In the genomic region with DNA sequence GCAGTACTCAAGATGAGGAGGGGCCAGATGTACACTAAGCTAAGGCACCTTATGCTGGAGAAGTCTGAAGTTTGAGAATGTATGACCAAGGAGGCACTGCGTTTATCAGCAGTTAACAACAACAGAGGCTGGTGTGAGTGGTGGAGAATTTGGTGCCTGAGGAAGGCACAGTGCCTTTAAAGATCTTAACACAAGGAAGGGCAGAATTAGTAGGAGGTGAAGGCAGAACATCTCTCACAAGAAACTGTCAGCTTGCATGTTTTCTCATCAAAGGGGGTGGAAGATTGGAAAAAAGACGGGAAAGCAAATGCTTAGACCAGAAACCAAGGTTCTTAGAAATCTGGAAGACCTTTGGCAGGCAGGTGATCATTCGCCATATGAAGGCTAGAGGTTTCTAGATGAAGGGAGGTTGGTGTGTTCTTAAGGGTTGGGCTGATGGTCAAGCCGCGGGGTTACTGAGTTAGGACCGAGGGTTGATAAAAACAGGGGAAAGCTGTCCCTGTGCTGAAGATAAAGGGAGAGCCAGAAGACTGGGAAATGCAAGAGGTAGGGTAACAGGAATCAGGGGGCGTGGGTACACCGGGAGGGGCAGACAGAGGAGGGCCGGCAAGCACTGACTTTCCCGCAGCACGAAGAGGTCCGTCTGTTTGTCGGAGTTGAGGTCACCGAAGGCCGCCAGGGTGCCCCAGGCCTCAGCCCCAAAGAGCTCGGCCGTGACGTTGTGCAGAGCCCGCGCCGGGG, we compare ENCODE assay signal across 7 mouse cellular contexts. TPM values are rescaled to one million over a fixed set of nuclear protein-coding genes. Genes with fewer than 3 reads are reported as not detected.
A peak's percentile ranks its signal among the peaks of the same experiment; 100 is the strongest.
DNase-seq lines count a peak whose midpoint lies in the region; ATAC-seq and TF ChIP-seq lines count a peak whose summit lies in the region.

No protein-coding gene starts in this region.

- no peaks in the 10 kb centered on the region for H3K9me3 ChIP-seq in embryonic facial prominence, embryonic 13.5 days
- H3K9me3 ChIP-seq in hindbrain, embryonic 15.5 days, result no peaks in the 10 kb centered on the region
- H3K9me3 ChIP-seq in midbrain, postnatal 0 days (ENCODE audit: low read length), result no peaks in the 10 kb centered on the region

- peak; percentile 3 for DNase-seq in ovary, postnatal 14 days (ENCODE audit: low spot score)
- DNase-seq in ovary, postnatal 10 days (ENCODE audit: low spot score), result no peak
- no peak for DNase-seq in midbrain, postnatal 0 days (ENCODE audit: low spot score)
- DNase-seq in spleen, postnatal 14 days (ENCODE audit: low spot score in 2 of 2), result no peak
- no peak for DNase-seq in spleen, postnatal 4 days (ENCODE audit: low spot score in 2 of 2)

- WGBS in embryonic facial prominence, embryonic 13.5 days, result 2% methylated on average over 21 of the region's 21 CpGs
- WGBS in hindbrain, embryonic 15.5 days, result under 1% methylated on average over 21 of the region's 21 CpGs
- WGBS in midbrain, postnatal 0 days, result 1% methylated on average over 21 of the region's 21 CpGs

- peaks cover 12% of the 10 kb centered on the region for H3K4me1 ChIP-seq in embryonic facial prominence, embryonic 13.5 days
- peaks cover 18% of the 10 kb centered on the region for H3K4me1 ChIP-seq in hindbrain, embryonic 15.5 days (replicated peaks)
- peaks cover 7% of the 10 kb centered on the region for H3K4me1 ChIP-seq in midbrain, postnatal 0 days (ENCODE audit: insufficient read depth, low read length)

- peak overlapping the region; percentile 81 for H3K4me2 ChIP-seq in embryonic facial prominence, embryonic 13.5 days
- peak overlapping the region; percentile 82 for H3K4me2 ChIP-seq in hindbrain, embryonic 15.5 days
- peak overlapping the region; percentile 77 for H3K4me2 ChIP-seq in midbrain, postnatal 0 days (ENCODE audit: low read depth, low read length, poor library complexity, severe bottlenecking)

- no peak; the same call in 1 of the 2 replicates for ATAC-seq in embryonic facial prominence, embryonic 13.5 days (ENCODE audit: insufficient number of reproducible peaks, insufficient read depth, low FRiP score, low TSS enrichment, low read depth)
- no peak for ATAC-seq in hindbrain, embryonic 15.5 days (ENCODE audit: low FRiP score, low read depth)
- peak; percentile 68 for ATAC-seq in midbrain, postnatal 0 days (ENCODE audit: low FRiP score)

- H3K4me3 ChIP-seq in embryonic facial prominence, embryonic 13.5 days, result peak overlapping the region; percentile 90
- peak overlapping the region; percentile 78 for H3K4me3 ChIP-seq in hindbrain, embryonic 15.5 days
- peak overlapping the region; percentile 91 for H3K4me3 ChIP-seq in midbrain, postnatal 0 days (ENCODE audit: low read depth, low read length)

- no peak for TF ChIP-seq CTCF in midbrain, postnatal 0 days (IDR thresholded peaks at IDR 0.05)

- peak overlapping the region; percentile 95 for H3K27ac ChIP-seq in embryonic facial prominence, embryonic 13.5 days
- peak overlapping the region; percentile 94 for H3K27ac ChIP-seq in hindbrain, embryonic 15.5 days (replicated peaks)
- H3K27ac ChIP-seq in midbrain, postnatal 0 days (ENCODE audit: low read depth, low read length), result peak overlapping the region; percentile 96

- peaks cover 21% of the 10 kb centered on the region for H3K36me3 ChIP-seq in embryonic facial prominence, embryonic 13.5 days
- H3K36me3 ChIP-seq in hindbrain, embryonic 15.5 days, result peaks cover 15% of the 10 kb centered on the region
- H3K36me3 ChIP-seq in midbrain, postnatal 0 days (ENCODE audit: insufficient read depth, low read length), result peaks cover 5% of the 10 kb centered on the region; the same call in 1 of the 2 replicates

- H3K27me3 ChIP-seq in embryonic facial prominence, embryonic 13.5 days, result no peaks in the 10 kb centered on the region
- H3K27me3 ChIP-seq in hindbrain, embryonic 15.5 days, result no peaks in the 10 kb centered on the region
- no peaks in the 10 kb centered on the region for H3K27me3 ChIP-seq in midbrain, postnatal 0 days (ENCODE audit: insufficient read depth, low read length)

- H3K9ac ChIP-seq in embryonic facial prominence, embryonic 13.5 days, result peak overlapping the region; percentile 94
- peak overlapping the region; percentile 87 for H3K9ac ChIP-seq in hindbrain, embryonic 15.5 days
- H3K9ac ChIP-seq in midbrain, postnatal 0 days (replicated peaks; ENCODE audit: low read length, poor library complexity, severe bottlenecking), result peak overlapping the region; percentile 96

RNA-seq across cellular contexts. Expression of gene Itfg1, which starts 0.6 kb away (rescaled TPM):
- 72.2 and 73.7 TPM in 2 replicates for polyA plus RNA-seq in embryonic facial prominence, embryonic 13.5 days (2015; fragmentation: Nextera tagmentation; extraction: Ambion mirVana)
- polyA plus RNA-seq in hindbrain, embryonic 15.5 days (2015; fragmentation: Nextera tagmentation; extraction: Ambion mirVana), result 188 and 193 TPM in 2 replicates
- total RNA-seq in midbrain, postnatal 0 days (2014; rRNA removed), result 258 and 286 TPM in 2 replicates
- polyA plus RNA-seq in midbrain, postnatal 0 days (2015; fragmentation: Nextera tagmentation; extraction: Ambion mirVana), result 226 and 227 TPM in 2 replicates

RNA-seq across cellular contexts. Expression of gene Phkb, which starts 0.7 kb away (rescaled TPM):
- 46.8 and 55.2 TPM in 2 replicates for polyA plus RNA-seq in embryonic facial prominence, embryonic 13.5 days (2015; fragmentation: Nextera tagmentation; extraction: Ambion mirVana)
- polyA plus RNA-seq in hindbrain, embryonic 15.5 days (2015; fragmentation: Nextera tagmentation; extraction: Ambion mirVana), result 39.5 and 42.6 TPM in 2 replicates
- 32.3 and 37.2 TPM in 2 replicates for total RNA-seq in midbrain, postnatal 0 days (2014; rRNA removed)
- polyA plus RNA-seq in midbrain, postnatal 0 days (2015; fragmentation: Nextera tagmentation; extraction: Ambion mirVana), result 20.1 and 22.2 TPM in 2 replicates
